Mouse (Mus musculus) lung, postnatal 0 days (tissue): Measurements from ENCODE around the gene Rasa1.

Experiments
- CTCF ChIP-seq: IDR thresholded peaks from 2 replicates; pipeline ENCODE4 v1.5.1; 2016; ENCODE audit warnings: antibody characterized with exemption, mild to moderate bottlenecking
- EP300 ChIP-seq: IDR thresholded peaks from 2 replicates; pipeline ENCODE4 v1.6.1; 2016; ENCODE audit warnings: antibody characterized with exemption, mild to moderate bottlenecking, control low read depth

- TF ChIP-seq CTCF (peak; percentile 66), EP300 (no peak)
Observed at GRCm38 (mm10) chr13:85207493-85207892, 81.4 kb downstream of the Rasa1 start.
